ENCODE assay signal across 27 mouse cellular contexts in genomic region chr1:156116770-156117169, GRCm38 (mm10).
"Had no signal": no experiment of that assay in that cellular context is flagged by ENCODE, and none has a peak within 500 bp of the region (broad histone marks: within the 10 kb centered on the region; RNA-seq: fewer than 3 reads in every experiment).

No protein-coding gene starts in this region.

- H3K36me3 ChIP-seq: heart, embryonic 10.5 days; heart, embryonic 12.5 days; hindbrain, embryonic 10.5 days; hindbrain, embryonic 12.5 days; intestine, embryonic 15.5 days; kidney, embryonic 15.5 days; limb, embryonic 13.5 days; limb, embryonic 15.5 days had no signal

- H3K27me3 ChIP-seq: heart, embryonic 12.5 days; hindbrain, embryonic 12.5 days; intestine, embryonic 15.5 days; limb, embryonic 13.5 days; limb, embryonic 15.5 days had no signal

- H3K4me1 ChIP-seq: intestine, embryonic 15.5 days; limb, embryonic 15.5 days had no signal

- H3K4me3 ChIP-seq: gastrocnemius, adult 2 months; heart, embryonic 10.5 days; heart, embryonic 12.5 days; hindbrain, embryonic 10.5 days; hindbrain, embryonic 12.5 days; intestine, embryonic 15.5 days; kidney, embryonic 15.5 days; limb, embryonic 13.5 days; limb, embryonic 15.5 days had no signal

- DNase-seq: forebrain, postnatal 0 days; gastrocnemius, adult 2 months; gastrocnemius, postnatal 10 days; gastrocnemius, postnatal 25 days; heart, adult 18-20 months; heart, postnatal 10 days; heart, postnatal 4 days; kidney, adult 2 months; kidney, adult 9 months; kidney, postnatal 14 days; kidney, postnatal 36 days; layer of hippocampus, adult 9-11 months; layer of hippocampus, postnatal 36 days; left cerebral cortex, postnatal 4 days had no signal

- H3K9me3 ChIP-seq: heart, embryonic 10.5 days; heart, embryonic 12.5 days; hindbrain, embryonic 10.5 days; hindbrain, embryonic 12.5 days; intestine, embryonic 15.5 days; kidney, embryonic 15.5 days; limb, embryonic 13.5 days; limb, embryonic 15.5 days had no signal

- H3K4me2 ChIP-seq: heart, embryonic 12.5 days; hindbrain, embryonic 12.5 days; hindbrain, embryonic 14.5 days; intestine, embryonic 15.5 days; kidney, embryonic 15.5 days; limb, embryonic 13.5 days; limb, embryonic 15.5 days had no signal

- H3K27ac ChIP-seq: gastrocnemius, adult 2 months; heart, embryonic 10.5 days; hindbrain, embryonic 10.5 days; hindbrain, embryonic 12.5 days; hindbrain, embryonic 14.5 days; intestine, embryonic 15.5 days; kidney, embryonic 15.5 days; kidney, postnatal 0 days; limb, embryonic 13.5 days; limb, embryonic 15.5 days had no signal

- ATAC-seq: forebrain, postnatal 0 days; hindbrain, embryonic 16.5 days; inflammation-experienced regulatory T-cells, adult 6 months; intestine, embryonic 15.5 days; intestine, postnatal 0 days had no signal

- H3K9ac ChIP-seq: forebrain, postnatal 0 days; heart, embryonic 12.5 days; hindbrain, embryonic 12.5 days; hindbrain, embryonic 14.5 days; intestine, embryonic 15.5 days; kidney, embryonic 15.5 days; limb, embryonic 13.5 days; limb, embryonic 15.5 days had no signal
